Mouse (Mus musculus) MEL (cell line): ENCODE results near the gene Pdlim4. TPM values are rescaled to one million over a fixed set of nuclear protein-coding genes. Genes with fewer than 3 reads are reported as not detected.

ENCODE experiments used
- DNase-seq: peaks from one replicate; pipeline ENCODE4 v3.0.0; 2011; ENCODE audit warnings: low read depth, low spot score
- H3K27ac ChIP-seq: 2 replicates; pipeline ENCODE4 v1.5.1; 2012; ENCODE audit warnings: low read depth, mild to moderate bottlenecking, control low read depth, low read length, moderate library complexity; ENCODE audit not compliant: control insufficient read depth
- H3K27me3 ChIP-seq, 2 experiments: fragments of 150-350 bp in 1 of 2; sonication (generic) in 1 of 2; 2 replicates each; pipeline ENCODE4 v1.6.1; 2012; ENCODE audit warnings: low read length in 2 of 2, mild to moderate bottlenecking in 2 of 2, improper control_type of control experiment in 1 of 2, moderate library complexity in 1 of 2; ENCODE audit not compliant: insufficient read depth in 2 of 2, control insufficient read depth in 1 of 2
- H3K36me3 ChIP-seq, 2 experiments: 2 replicates each; pipeline ENCODE4 v1.6.1; 2012 to 2014; ENCODE audit warnings: low read length in 2 of 2, improper control_type of control experiment in 1 of 2, inconsistent platforms in 1 of 2, mild to moderate bottlenecking in 1 of 2; ENCODE audit not compliant: insufficient read depth in 2 of 2, control insufficient read depth in 1 of 2
- H3K4me1 ChIP-seq, 2 experiments: fragments of 150-350 bp in 1 of 2; sonication (generic) in 1 of 2; 2 replicates each; pipeline ENCODE4 v1.6.1; 2012; ENCODE audit warnings: low read length in 2 of 2, improper control_type of control experiment in 1 of 2, mild to moderate bottlenecking in 1 of 2; ENCODE audit not compliant: insufficient read depth in 2 of 2, control insufficient read depth in 1 of 2
- H3K4me3 ChIP-seq, 2 experiments: fragments of 150-350 bp in 1 of 2; sonication (generic) in 1 of 2; 2 replicates each; pipeline ENCODE4 v1.5.1; 2012; ENCODE audit warnings: low read depth in 2 of 2, low read length in 2 of 2, mild to moderate bottlenecking in 2 of 2, moderate library complexity in 2 of 2, control low read depth in 1 of 2, improper control_type of control experiment in 1 of 2; ENCODE audit not compliant: control insufficient read depth in 1 of 2, insufficient read depth in 1 of 2
- H3K79me2 ChIP-seq: 2 replicates; pipeline ENCODE4 v1.6.1; 2012; ENCODE audit warnings: mild to moderate bottlenecking, low read length, moderate library complexity; ENCODE audit not compliant: control insufficient read depth, poor library complexity, insufficient read depth
- H3K9ac ChIP-seq: 2 replicates; pipeline ENCODE4 v1.6.1; 2012; ENCODE audit warnings: low read depth, mild to moderate bottlenecking, control low read depth, low read length, moderate library complexity; ENCODE audit not compliant: control insufficient read depth, poor library complexity, severe bottlenecking
- H3K9me3 ChIP-seq: fragments of 150-350 bp; sonication (generic); replicated peaks from 2 replicates; pipeline ENCODE4 v1.6.1; 2012; ENCODE audit warnings: mild to moderate bottlenecking, low read length, improper control_type of control experiment, moderate library complexity; ENCODE audit not compliant: insufficient read depth
- BHLHE40 ChIP-seq: IDR thresholded peaks from 2 replicates; pipeline ENCODE4 v1.6.1; 2012; ENCODE audit warnings: low read depth, mild to moderate bottlenecking, inconsistent platforms, low read length, improper control_type of control experiment, borderline replicate concordance
- CHD1 ChIP-seq: IDR thresholded peaks from 2 replicates; pipeline ENCODE4 v1.6.1; 2012; ENCODE audit warnings: low read depth, mild to moderate bottlenecking, inconsistent platforms, low read length, improper control_type of control experiment
- ETS1 ChIP-seq: IDR thresholded peaks from 2 replicates; pipeline ENCODE4 v1.6.1; 2012; ENCODE audit warnings: low read depth, mild to moderate bottlenecking, inconsistent platforms, low read length, improper control_type of control experiment, moderate library complexity
- GATA1 ChIP-seq: IDR thresholded peaks from 2 replicates; pipeline ENCODE4 v1.6.1; 2011; ENCODE audit warnings: low read depth, low read length, improper control_type of control experiment
- HCFC1 ChIP-seq: IDR thresholded peaks from 2 replicates; pipeline ENCODE4 v1.6.1; 2012; ENCODE audit warnings: low read depth, mild to moderate bottlenecking, inconsistent platforms, low read length, improper control_type of control experiment, moderate library complexity
- MAX ChIP-seq: IDR thresholded peaks from 2 replicates; pipeline ENCODE4 v1.6.1; 2011; ENCODE audit warnings: low read length, improper control_type of control experiment
- MAZ ChIP-seq: IDR thresholded peaks from 2 replicates; pipeline ENCODE4 v1.6.1; 2012; ENCODE audit warnings: low read depth, mild to moderate bottlenecking, inconsistent platforms, low read length, improper control_type of control experiment
- MEF2A ChIP-seq: IDR thresholded peaks from 2 replicates; pipeline ENCODE4 v1.6.1; 2014; ENCODE audit warnings: low read depth, mild to moderate bottlenecking, inconsistent platforms, low read length, improper control_type of control experiment; ENCODE audit not compliant: poor library complexity, insufficient replicate concordance, severe bottlenecking; ENCODE audit errors: extremely low read depth
- NELFE ChIP-seq: IDR thresholded peaks from 2 replicates; pipeline ENCODE4 v1.6.1; 2011; ENCODE audit warnings: low read depth, low read length, improper control_type of control experiment
- NRF1 ChIP-seq: IDR thresholded peaks from 2 replicates; pipeline ENCODE4 v1.6.1; 2014; ENCODE audit warnings: low read depth, mild to moderate bottlenecking, inconsistent platforms, low read length, improper control_type of control experiment, moderate library complexity; ENCODE audit not compliant: poor library complexity, insufficient read depth, severe bottlenecking
- POLR2AphosphoS2 ChIP-seq: IDR thresholded peaks from 2 replicates; pipeline ENCODE4 v1.6.1; 2011; ENCODE audit warnings: low read length, improper control_type of control experiment
- POLR2AphosphoS5 ChIP-seq: IDR thresholded peaks from 2 replicates; pipeline ENCODE4 v1.6.1; 2012; ENCODE audit warnings: low read depth, borderline replicate concordance, mild to moderate bottlenecking, inconsistent platforms, low read length, moderate library complexity, mixed read lengths
- RAD21 ChIP-seq: IDR thresholded peaks from 2 replicates; pipeline ENCODE4 v1.6.1; 2011; ENCODE audit warnings: mild to moderate bottlenecking, low read depth, low read length, improper control_type of control experiment
- RCOR1 ChIP-seq: IDR thresholded peaks from 2 replicates; pipeline ENCODE4 v1.6.1; 2012; ENCODE audit warnings: low read depth, mild to moderate bottlenecking, inconsistent platforms, low read length, improper control_type of control experiment
- SIN3A ChIP-seq: IDR thresholded peaks from 2 replicates; pipeline ENCODE4 v1.6.1; 2012; ENCODE audit warnings: low read length, improper control_type of control experiment, inconsistent platforms
- SMC3 ChIP-seq: IDR thresholded peaks from 2 replicates; pipeline ENCODE4 v1.6.1; 2011; ENCODE audit warnings: low read depth, low read length, improper control_type of control experiment
- TBP ChIP-seq: IDR thresholded peaks from 2 replicates; pipeline ENCODE4 v1.8.0; 2011; ENCODE audit warnings: low read depth, low read length, improper control_type of control experiment
- TCF12 ChIP-seq: IDR thresholded peaks from 2 replicates; pipeline ENCODE4 v1.6.1; 2014; ENCODE audit warnings: low read depth, mild to moderate bottlenecking, inconsistent platforms, low read length, improper control_type of control experiment, moderate library complexity
- UBTF ChIP-seq: IDR thresholded peaks from 2 replicates; pipeline ENCODE4 v1.6.1; 2012; ENCODE audit warnings: low read depth, mild to moderate bottlenecking, inconsistent platforms, low read length, improper control_type of control experiment, moderate library complexity, borderline replicate concordance; ENCODE audit not compliant: insufficient read depth
- USF1 ChIP-seq: IDR thresholded peaks from 2 replicates; pipeline ENCODE4 v1.6.1; 2014; ENCODE audit warnings: low read depth, mild to moderate bottlenecking, inconsistent platforms, low read length, improper control_type of control experiment, moderate library complexity
- ZKSCAN1 ChIP-seq: IDR thresholded peaks from 2 replicates; pipeline ENCODE4 v1.6.1; 2012; ENCODE audit warnings: low read depth, mild to moderate bottlenecking, inconsistent platforms, low read length, improper control_type of control experiment, moderate library complexity
- ZMIZ1 ChIP-seq: IDR thresholded peaks from 2 replicates; pipeline ENCODE4 v1.6.1; 2012; ENCODE audit warnings: low read depth, mild to moderate bottlenecking, inconsistent platforms, low read length, improper control_type of control experiment, moderate library complexity
- polyA plus RNA-seq, 2 experiments: library from polyadenylated mRNA; stranded (reverse) in 1 of 2; unstranded in 1 of 2; fragments of >175 nt in 1 of 2; fragments of >200 nt in 1 of 2; gene quantifications; 2 replicates each; pipeline versions ENCODE4 v1.2.1 to v1.2.4; 2012; ENCODE audit warnings: low replicate concordance in 2 of 2, low read depth in 1 of 2; ENCODE audit not compliant: insufficient read length in 2 of 2, insufficient read depth in 1 of 2, missing spikeins in 1 of 2
- total RNA-seq: library from RNA; depleted of rRNA; stranded (reverse); fragments of 300-350 nt; gene quantifications from 2 replicates; pipeline ENCODE4 v1.2.3, GENCODE M21; 2012

Pdlim4 gene
- total and polyA plus RNA-seq, 3 experiments: 0.70 TPM; not detected in 2

GRCm38 (mm10) chr11:54062086-54062752 is 6.6 kb downstream of the Pdlim4 start:
- Histone ChIP-seq H3K27ac (no peak overlapping the region), H3K27me3 (peaks cover 2 to 4% of the 10 kb centered on the region in 2 experiments; a peak in 3 of 4 replicates), H3K4me3 (no peak overlapping the region), H3K36me3 (no peaks in the 10 kb centered on the region), H3K4me1 (peaks cover 0 to 2% of the 10 kb centered on the region in 2 experiments; a peak in 1 of 4 replicates), H3K9ac (no peak overlapping the region), H3K9me3 (no peaks in the 10 kb centered on the region), H3K79me2 (no peaks in the 10 kb centered on the region)
- no peak for DNase-seq
- no peak for TF ChIP-seq MAZ
- TF ChIP-seq RAD21: no peak
- TF ChIP-seq TCF12: no peak
- no peak for TF ChIP-seq UBTF
- TF ChIP-seq POLR2AphosphoS2: no peak
- no peak for TF ChIP-seq ZMIZ1

GRCm38 (mm10) chr11:54060316-54060715 is 8.5 kb downstream of the Pdlim4 start:
- Histone ChIP-seq H3K9ac (no peak overlapping the region), H3K79me2 (no peaks in the 10 kb centered on the region), H3K9me3 (no peaks in the 10 kb centered on the region), H3K4me3 (no peak overlapping the region), H3K27ac (no peak overlapping the region), H3K36me3 (no peaks in the 10 kb centered on the region), H3K27me3 (peaks cover 0 to 2% of the 10 kb centered on the region in 2 experiments; a peak in 1 of 4 replicates), H3K4me1 (peaks cover 0 to 2% of the 10 kb centered on the region in 2 experiments; a peak in 1 of 4 replicates)
- TF ChIP-seq NELFE (no peak), TBP (no peak), ZMIZ1 (no peak), BHLHE40 (no peak), CHD1 (no peak), MAZ (no peak), USF1 (no peak), TCF12 (no peak), ETS1 (no peak), GATA1 (no peak), ZKSCAN1 (no peak), POLR2AphosphoS2 (no peak), HCFC1 (no peak), SMC3 (no peak), RCOR1 (no peak), MEF2A (no peak), MAX (no peak), SIN3A (no peak), NRF1 (no peak), POLR2AphosphoS5 (no peak)
- no peak for DNase-seq
